Mouse (Mus musculus) CH12.LX (cell line): ENCODE measurements around the gene Rplp2. TPM values are rescaled to one million over a fixed set of nuclear protein-coding genes. Genes with fewer than 3 reads are reported as not detected.

Experiments
- DNase-seq: peaks from one replicate; pipeline ENCODE4 v3.0.0-alpha.2; 2013; ENCODE audit errors: extremely low read depth
- H3K27ac ChIP-seq: 2 replicates; pipeline ENCODE4 v1.5.1; 2012; ENCODE audit warnings: low read depth, mild to moderate bottlenecking, control low read depth, moderate library complexity; ENCODE audit not compliant: insufficient read depth
- H3K27me3 ChIP-seq: replicated peaks from 2 replicates; pipeline ENCODE3; 2012; ENCODE audit warnings: inconsistent platforms
- H3K36me3 ChIP-seq, 2 experiments: replicated peaks in 1 of 2; 2 replicates each; pipeline versions ENCODE3 to v1.6.1; 2012; ENCODE audit warnings: inconsistent platforms in 1 of 2, low read length in 1 of 2, mild to moderate bottlenecking in 1 of 2, mixed read lengths in 1 of 2, moderate library complexity in 1 of 2; ENCODE audit not compliant: control insufficient read depth in 1 of 2, insufficient read depth in 1 of 2
- H3K4me1 ChIP-seq, 2 experiments: 2 replicates each; pipeline ENCODE4 v1.6.1; 2012; ENCODE audit warnings: inconsistent platforms in 1 of 2, moderate library complexity in 1 of 2; ENCODE audit not compliant: insufficient read depth in 2 of 2, control insufficient read depth in 1 of 2
- H3K4me2 ChIP-seq: 2 replicates; pipeline ENCODE4 v1.6.1; 2012; ENCODE audit warnings: low read depth, mild to moderate bottlenecking, control low read depth; ENCODE audit not compliant: poor library complexity, insufficient read depth, severe bottlenecking
- H3K4me3 ChIP-seq, 3 experiments: fragments of 150-350 bp in 1 of 3; sonication (generic) in 1 of 3; replicated peaks in 1 of 3; 2 replicates each; pipeline versions ENCODE3 to v1.5.1; 2011 to 2012; ENCODE audit warnings: low read depth in 2 of 3, low read length in 2 of 3, mild to moderate bottlenecking in 2 of 3, moderate library complexity in 2 of 3, control low read depth in 1 of 3, improper control_type of control experiment in 1 of 3, inconsistent platforms in 1 of 3, mixed read lengths in 1 of 3; ENCODE audit not compliant: poor library complexity in 1 of 3
- H3K79me2 ChIP-seq: replicated peaks from 2 replicates; pipeline ENCODE4 v1.6.1; 2012; ENCODE audit warnings: mild to moderate bottlenecking, moderate library complexity; ENCODE audit not compliant: control insufficient read depth, poor library complexity, insufficient read depth, severe bottlenecking; ENCODE audit errors: extremely low read depth
- H3K9ac ChIP-seq: 2 replicates; pipeline ENCODE4 v1.6.1; 2012; ENCODE audit warnings: low read depth, mild to moderate bottlenecking, control low read depth, moderate library complexity; ENCODE audit not compliant: insufficient read depth
- H3K9me3 ChIP-seq: replicated peaks from 2 replicates; pipeline ENCODE3; 2012; ENCODE audit warnings: low read length, inconsistent platforms, mixed read lengths
- CHD1 ChIP-seq: IDR thresholded peaks from 2 replicates; pipeline ENCODE4 v1.6.1; 2012; ENCODE audit warnings: low read depth, low read length, improper control_type of control experiment, inconsistent platforms
- CHD2 ChIP-seq: IDR thresholded peaks from 2 replicates; pipeline ENCODE4 v1.6.1; 2011; ENCODE audit warnings: low read length, improper control_type of control experiment
- CTCF ChIP-seq, 2 experiments: IDR thresholded peaks in 1 of 2; conservative IDR thresholded peaks in 1 of 2; 2 replicates each; pipeline ENCODE4 v1.5.1; 2011 to 2012; ENCODE audit warnings: low read depth in 2 of 2, low read length in 2 of 2, improper control_type of control experiment in 1 of 2, inconsistent platforms in 1 of 2, mild to moderate bottlenecking in 1 of 2, moderate library complexity in 1 of 2
- ELF1 ChIP-seq: IDR thresholded peaks from 2 replicates; pipeline ENCODE4 v1.6.1; 2014; ENCODE audit warnings: low read depth, mild to moderate bottlenecking, inconsistent platforms, low read length, improper control_type of control experiment
- HCFC1 ChIP-seq: IDR thresholded peaks from 2 replicates; pipeline ENCODE4 v1.6.1; 2012; ENCODE audit warnings: low read depth, mild to moderate bottlenecking, inconsistent platforms, low read length, improper control_type of control experiment
- IRF4 ChIP-seq: IDR thresholded peaks from 2 replicates; pipeline ENCODE4 v1.6.1; 2014; ENCODE audit warnings: low read depth, mild to moderate bottlenecking, inconsistent platforms, low read length, improper control_type of control experiment
- KAT2A ChIP-seq: IDR thresholded peaks from 2 replicates; pipeline ENCODE4 v1.6.1; 2012; ENCODE audit warnings: low read length, improper control_type of control experiment, inconsistent platforms; ENCODE audit not compliant: insufficient replicate concordance
- MAX ChIP-seq: IDR thresholded peaks from 2 replicates; pipeline ENCODE4 v1.6.1; 2011; ENCODE audit warnings: low read length, improper control_type of control experiment
- MEF2A ChIP-seq: IDR thresholded peaks from 2 replicates; pipeline ENCODE4 v1.6.1; 2014; ENCODE audit warnings: low read depth, mild to moderate bottlenecking, inconsistent platforms, low read length, improper control_type of control experiment, borderline replicate concordance
- MXI1 ChIP-seq: IDR thresholded peaks from 2 replicates; pipeline ENCODE4 v1.6.1; 2011; ENCODE audit warnings: mild to moderate bottlenecking, low read depth, low read length, improper control_type of control experiment
- MYC ChIP-seq: IDR thresholded peaks from 2 replicates; pipeline ENCODE4 v1.6.1; 2011; ENCODE audit warnings: low read depth, mild to moderate bottlenecking, improper control_type of control experiment, low read length
- NELFE ChIP-seq: IDR thresholded peaks from 2 replicates; pipeline ENCODE4 v1.6.1; 2011; ENCODE audit warnings: low read depth, low read length, improper control_type of control experiment
- NRF1 ChIP-seq: IDR thresholded peaks from 2 replicates; pipeline ENCODE4 v1.6.1; 2014; ENCODE audit warnings: low read depth, mild to moderate bottlenecking, inconsistent platforms, low read length, improper control_type of control experiment, moderate library complexity
- PAX5 ChIP-seq: IDR thresholded peaks from 2 replicates; pipeline ENCODE4 v1.6.1; 2012; ENCODE audit warnings: low read length, inconsistent platforms, mixed read lengths
- POLR2A ChIP-seq: IDR thresholded peaks from 2 replicates; pipeline ENCODE4 v1.6.1; 2011; ENCODE audit warnings: low read depth, mild to moderate bottlenecking, improper control_type of control experiment, low read length
- SIN3A ChIP-seq: IDR thresholded peaks from 2 replicates; pipeline ENCODE4 v1.6.1; 2012; ENCODE audit warnings: low read length, improper control_type of control experiment, inconsistent platforms
- SMC3 ChIP-seq: IDR thresholded peaks from 2 replicates; pipeline ENCODE4 v1.6.1; 2011; ENCODE audit warnings: low read depth, low read length, improper control_type of control experiment
- TBP ChIP-seq: conservative IDR thresholded peaks from 2 replicates; pipeline ENCODE4 v1.6.1; 2011; ENCODE audit warnings: low read depth, low read length, improper control_type of control experiment
- TCF12 ChIP-seq: IDR thresholded peaks from 2 replicates; pipeline ENCODE4 v1.6.1; 2014; ENCODE audit warnings: low read depth, mild to moderate bottlenecking, inconsistent platforms, low read length, improper control_type of control experiment
- UBTF ChIP-seq: IDR thresholded peaks from 2 replicates; pipeline ENCODE4 v1.6.1; 2012; ENCODE audit warnings: low read depth, mild to moderate bottlenecking, inconsistent platforms, low read length, improper control_type of control experiment, moderate library complexity
- USF1 ChIP-seq: IDR thresholded peaks from 2 replicates; pipeline ENCODE4 v1.6.1; 2014; ENCODE audit warnings: low read depth, mild to moderate bottlenecking, inconsistent platforms, low read length, improper control_type of control experiment
- ZMIZ1 ChIP-seq: IDR thresholded peaks from 2 replicates; pipeline ENCODE4 v1.6.1; 2012; ENCODE audit warnings: low read depth, mild to moderate bottlenecking, inconsistent platforms, low read length, improper control_type of control experiment
- dilution Hi-C: fragments of 300-500 bp; cut with MboI; formaldehyde crosslinking; loops from 2 replicates; pipeline ENCODE4 v1.14.3; 2020; ENCODE audit warnings: low sequenced_read_pairs; ENCODE audit not compliant: extremely low pct_unique_long_range_greater_than_20kb, extremely low pct_ligation_motif_present
- in situ Hi-C: fragments of 300-500 bp; cut with MboI; formaldehyde crosslinking; loops from 3 replicates; pipeline ENCODE4 v1.14.3; 2019; ENCODE audit warnings: low sequenced_read_pairs, low pct_ligation_motif_present, low pct_unique_long_range_greater_than_20kb, mixed read lengths
- polyA plus RNA-seq: library from polyadenylated mRNA; unstranded; fragments of >175 nt; gene quantifications from 2 replicates; pipeline ENCODE4 v1.2.1, GENCODE M21; 2012; ENCODE audit warnings: low read depth; ENCODE audit not compliant: insufficient read length
- total RNA-seq, 2 experiments: library from RNA; depleted of rRNA; stranded (reverse); fragments of 300-350 nt in 1 of 2; fragments of >200 nt in 1 of 2; gene quantifications; 2 replicates each; pipeline ENCODE4 v1.2.3; 2012 to 2014

Rplp2 gene
- total and polyA plus RNA-seq, 3 experiments = 791 to 3,416 (median 2,025) TPM

DNA sequence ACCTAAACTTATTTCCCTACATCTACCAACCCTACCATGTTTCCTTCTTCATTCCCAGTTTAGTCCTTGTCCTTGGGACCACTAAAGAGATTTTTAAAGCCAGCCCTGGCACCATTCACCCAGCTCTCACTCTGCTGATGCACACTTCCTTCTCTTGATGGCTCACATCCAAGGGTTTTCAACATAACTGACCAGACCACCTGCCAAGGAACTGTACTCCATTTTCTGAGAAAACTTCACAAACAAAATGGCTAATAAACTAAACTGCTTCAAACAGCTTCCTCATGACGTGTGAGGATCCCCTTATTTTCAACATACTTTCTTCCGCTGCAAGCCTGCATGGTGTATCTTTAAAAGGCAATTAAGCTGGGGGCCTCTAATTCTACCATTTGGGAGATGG, 6.5 kb downstream of the Rplp2 start:
- Histone ChIP-seq H3K79me2 (peaks cover 9% of the 10 kb centered on the region), H3K4me2 (no peak overlapping the region), H3K9me3 (no peaks in the 10 kb centered on the region), H3K27ac (no peak overlapping the region), H3K4me3 (no peak overlapping the region), H3K9ac (no peak overlapping the region), H3K36me3 (peaks cover 40 to 53% of the 10 kb centered on the region in 2 experiments), H3K27me3 (no peaks in the 10 kb centered on the region), H3K4me1 (peaks cover 12 to 49% of the 10 kb centered on the region in 2 experiments)
- no peak for DNase-seq
- TF ChIP-seq SMC3 = no peak
- no peak for TF ChIP-seq MEF2A
- TF ChIP-seq NRF1 = no peak
- dilution Hi-C loops (no loop called here), in situ Hi-C loops (loop anchor here (5.0 kb wide), 1 partner anchor 41 kb away; the partner anchor contains the start of gene Gatd1)

DNA sequence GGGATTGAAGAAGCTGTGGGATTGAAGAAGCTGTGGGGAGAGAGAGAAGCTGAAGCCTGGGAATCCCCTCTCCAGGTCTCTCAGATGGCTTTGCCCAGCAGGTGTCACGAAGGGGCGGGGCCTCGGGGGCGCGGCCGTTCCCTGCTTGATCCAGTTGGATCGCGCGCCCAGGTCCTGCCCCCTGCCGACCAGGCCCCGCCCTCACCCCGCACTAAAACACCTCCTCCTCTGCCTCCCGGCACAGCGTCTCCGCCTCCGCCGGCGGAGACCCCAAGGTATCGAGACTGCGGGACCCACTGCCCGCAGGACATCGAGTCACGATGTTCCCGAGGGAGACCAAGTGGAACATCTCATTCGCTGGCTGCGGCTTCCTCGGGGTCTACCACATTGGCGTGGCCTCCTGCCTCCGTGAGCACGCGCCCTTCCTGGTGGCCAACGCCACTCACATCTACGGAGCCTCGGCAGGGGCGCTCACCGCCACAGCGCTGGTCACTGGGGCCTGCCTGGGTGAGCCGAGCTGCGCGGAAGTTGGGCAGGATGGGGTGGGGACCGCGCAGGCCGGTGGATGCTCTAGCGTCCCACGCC, 7.9 kb downstream of the Rplp2 start, which contains the start of gene Pnpla2:
Pnpla2 (plus strand) TSS at position 232 of the 585 bp plus-strand sequence.
- Histone ChIP-seq H3K36me3 (peaks cover 43 to 57% of the 10 kb centered on the region in 2 experiments), H3K79me2 (no peaks in the 10 kb centered on the region), H3K4me3 (peak within 1 kb of the TSS; percentile 77 to 96 (median 83)), H3K4me2 (peak within 1 kb of the TSS; percentile 89), H3K9me3 (no peaks in the 10 kb centered on the region), H3K27ac (peak within 1 kb of the TSS; percentile 66), H3K4me1 (peaks cover 11 to 34% of the 10 kb centered on the region in 2 experiments), H3K9ac (peak within 1 kb of the TSS; percentile 41), H3K27me3 (no peaks in the 10 kb centered on the region)
- TF ChIP-seq SMC3 (no peak), NRF1 (peak; percentile 71), UBTF (peak; percentile 98), ZMIZ1 (peak; percentile 64; the same call in 1 of the 2 replicates), SIN3A (peak; percentile 66; the same call in 1 of the 2 replicates), HCFC1 (peak; percentile 63), MYC (no peak; the same call in 1 of the 2 replicates), USF1 (no peak), TBP (0 out of 2 replicates have a peak, but pooled peaks have one; percentile 29), TCF12 (0 out of 2 replicates have a peak, but pooled peaks have one; percentile 3), ELF1 (peak; percentile 71), CTCF (conservative IDR thresholded peaks at IDR 0.05 in 1 of 2, IDR thresholded peaks at IDR 0.05 in 1 of 2; ENCODE audit: low read depth in 2 of 2, low read length in 2 of 2) (no peak; a peak in 1 of 4 replicates), NELFE (peak; percentile 91), POLR2A (peak; percentile 93), MAX (peak; percentile 56; the same call in 1 of the 2 replicates), CHD2 (no peak), CHD1 (peak; percentile 32; the same call in 1 of the 2 replicates), PAX5 (no peak), IRF4 (no peak; the same call in 1 of the 2 replicates), MXI1 (peak; percentile 85), KAT2A (0 out of 2 replicates have a peak, but pooled peaks have one; percentile 12)
- dilution Hi-C loops (no loop called here), in situ Hi-C loops (loop anchor here (5.0 kb wide), 1 partner anchor 43 kb away; the partner anchor contains the start of gene Gatd1)
- DNase-seq = peak; percentile 91
